Mouse (Mus musculus): ENCODE results near the gene Pcsk2. TPM values are rescaled to one million over a fixed set of nuclear protein-coding genes. Genes with fewer than 3 reads are reported as not detected.

The Pcsk2 gene
- polyA plus RNA-seq (2015; fragmentation: Nextera tagmentation; extraction: Ambion mirVana), result 0.05 TPM in 1 of 2 replicates, not detected in the other

GRCm38 (mm10) chr2:143545758-143546246 is at the start of gene Pcsk2:
Gene Pcsk2 (plus strand): TSS chr2:143546156.
- peak within 1 kb of the TSS; percentile 34 for H3K4me3 ChIP-seq (ENCODE audit: low read depth, low read length)
- under 1% methylated on average over 46 of the region's 51 CpGs for WGBS (ENCODE audit: insufficient replicate concordance)
- no peak within 1 kb of the TSS for H3K27ac ChIP-seq (ENCODE audit: low read length)
- ATAC-seq (ENCODE audit: low read depth), result peak; percentile 21; the same call in 1 of the 2 replicates
- no peaks in the 10 kb centered on the region for H3K4me1 ChIP-seq (ENCODE audit: control insufficient read depth, low read depth, low read length)
- H3K36me3 ChIP-seq (ENCODE audit: control insufficient read depth, insufficient read depth), result no peaks in the 10 kb centered on the region
- H3K4me2 ChIP-seq (ENCODE audit: low read depth, low read length), result peak within 1 kb of the TSS; percentile 49
- H3K9ac ChIP-seq (ENCODE audit: low read depth, low read length), result no peak within 1 kb of the TSS
- no peaks in the 10 kb centered on the region for H3K9me3 ChIP-seq (replicated peaks; ENCODE audit: control insufficient read depth, low read length)
- H3K27me3 ChIP-seq (ENCODE audit: control insufficient read depth, insufficient read depth, low read depth, low read length), result peaks cover 31% of the 10 kb centered on the region

DNA sequence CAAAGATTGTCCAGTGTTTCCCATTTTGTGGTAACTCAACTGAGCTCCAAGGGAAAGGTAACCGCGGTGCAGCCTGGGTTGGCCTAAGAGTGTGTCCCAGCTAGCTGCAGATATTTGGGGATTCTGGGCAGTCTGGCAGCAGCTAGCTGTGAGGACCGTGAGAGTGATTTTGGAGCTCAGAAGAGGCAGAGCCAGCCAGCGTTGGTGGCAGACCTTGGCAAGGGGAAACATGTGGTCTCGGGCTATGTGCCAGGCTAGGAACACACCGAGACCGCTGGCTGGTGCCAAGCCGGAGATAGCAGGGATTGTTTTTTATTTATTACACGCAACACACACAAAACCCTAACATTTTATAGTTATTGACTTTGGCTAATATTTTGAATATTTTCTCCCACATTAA is 45.1 kb upstream of the Pcsk2 start:
- ATAC-seq (ENCODE audit: low read depth), result no peak
- 76% methylated on average over 9 of the region's 9 CpGs for WGBS (ENCODE audit: insufficient replicate concordance)
- H3K9ac ChIP-seq (ENCODE audit: low read depth, low read length), result no peak overlapping the region
- H3K27ac ChIP-seq (ENCODE audit: low read length), result no peak overlapping the region
- no peaks in the 10 kb centered on the region for H3K27me3 ChIP-seq (ENCODE audit: control insufficient read depth, insufficient read depth, low read depth, low read length)
- H3K4me2 ChIP-seq (ENCODE audit: low read depth, low read length), result no peak overlapping the region
- no peaks in the 10 kb centered on the region for H3K9me3 ChIP-seq (replicated peaks; ENCODE audit: control insufficient read depth, low read length)
- no peak overlapping the region for H3K4me3 ChIP-seq (ENCODE audit: low read depth, low read length)
- no peaks in the 10 kb centered on the region for H3K36me3 ChIP-seq (ENCODE audit: control insufficient read depth, insufficient read depth)
- H3K4me1 ChIP-seq (ENCODE audit: control insufficient read depth, low read depth, low read length), result no peaks in the 10 kb centered on the region

GRCm38 (mm10) chr2:143501760-143502159 is 44.2 kb upstream of the Pcsk2 start:
- no peak overlapping the region for H3K4me3 ChIP-seq (ENCODE audit: low read depth, low read length)
- no peaks in the 10 kb centered on the region for H3K4me1 ChIP-seq (ENCODE audit: control insufficient read depth, low read depth, low read length)
- H3K27ac ChIP-seq (ENCODE audit: low read length), result no peak overlapping the region
- no peak overlapping the region for H3K9ac ChIP-seq (ENCODE audit: low read depth, low read length)
- WGBS (ENCODE audit: insufficient replicate concordance), result 26% methylated on average over 5 of the region's 5 CpGs
- no peaks in the 10 kb centered on the region for H3K36me3 ChIP-seq (ENCODE audit: control insufficient read depth, insufficient read depth)
- H3K27me3 ChIP-seq (ENCODE audit: control insufficient read depth, insufficient read depth, low read depth, low read length), result no peaks in the 10 kb centered on the region
- no peak for ATAC-seq (ENCODE audit: low read depth)
- no peaks in the 10 kb centered on the region for H3K9me3 ChIP-seq (replicated peaks; ENCODE audit: control insufficient read depth, low read length)
- no peak overlapping the region for H3K4me2 ChIP-seq (ENCODE audit: low read depth, low read length)

DNA sequence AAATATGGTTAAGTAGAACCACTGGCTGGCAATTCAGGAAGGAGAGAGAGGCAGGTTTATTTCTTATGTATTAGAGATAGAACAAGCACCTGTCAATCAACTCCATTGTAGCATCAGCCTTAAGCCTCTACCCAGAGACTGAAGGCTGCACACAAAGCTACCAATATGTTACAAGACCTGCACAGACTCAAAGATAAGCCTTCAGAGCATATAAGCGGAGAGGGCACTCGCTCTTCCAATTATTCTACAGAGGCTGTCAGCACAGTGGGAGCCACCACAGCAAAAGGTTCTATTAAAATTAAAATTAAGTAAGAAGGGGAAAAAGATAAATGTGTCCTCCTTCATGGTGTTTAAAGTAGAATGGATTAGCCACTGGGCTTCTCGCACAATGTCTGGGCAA is 43.8 kb upstream of the Pcsk2 start:
- Histone ChIP-seq H3K27me3 (ENCODE audit: control insufficient read depth, insufficient read depth, low read depth, low read length) (no peaks in the 10 kb centered on the region), H3K4me2 (ENCODE audit: low read depth, low read length) (no peak overlapping the region), H3K4me3 (ENCODE audit: low read depth, low read length) (no peak overlapping the region), H3K4me1 (ENCODE audit: control insufficient read depth, low read depth, low read length) (no peaks in the 10 kb centered on the region), H3K27ac (ENCODE audit: low read length) (no peak overlapping the region), H3K36me3 (ENCODE audit: control insufficient read depth, insufficient read depth) (no peaks in the 10 kb centered on the region), H3K9ac (ENCODE audit: low read depth, low read length) (no peak overlapping the region), H3K9me3 (replicated peaks; ENCODE audit: control insufficient read depth, low read length) (no peaks in the 10 kb centered on the region)
- WGBS (ENCODE audit: insufficient replicate concordance), result 74% methylated on average over 3 of the region's 3 CpGs
- ATAC-seq (ENCODE audit: low read depth), result no peak

DNA sequence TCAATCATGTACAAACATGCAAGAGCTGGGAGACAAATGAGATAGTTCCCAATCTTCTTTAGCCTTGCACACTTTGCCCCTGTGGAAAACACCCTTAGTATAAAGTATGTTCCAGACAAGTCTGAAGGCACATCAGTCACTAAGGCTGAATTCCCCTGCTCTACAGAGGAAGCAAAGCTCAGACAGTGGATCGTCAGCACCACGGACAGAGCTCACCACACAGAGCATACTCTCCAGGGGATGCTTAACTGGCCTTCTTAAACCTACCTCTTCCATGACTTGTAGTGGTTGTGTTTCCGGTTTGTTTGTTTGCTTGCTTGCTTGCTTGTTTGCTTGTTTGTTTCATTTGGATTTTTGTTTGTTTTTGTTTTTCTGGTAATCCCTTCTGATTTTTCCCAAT is 9.5 kb upstream of the Pcsk2 start:
- 10% methylated on average over 3 of the region's 3 CpGs for WGBS (ENCODE audit: insufficient replicate concordance)
- Histone ChIP-seq H3K36me3 (ENCODE audit: control insufficient read depth, insufficient read depth) (no peaks in the 10 kb centered on the region), H3K4me3 (ENCODE audit: low read depth, low read length) (no peak overlapping the region), H3K9ac (ENCODE audit: low read depth, low read length) (no peak overlapping the region), H3K4me1 (ENCODE audit: control insufficient read depth, low read depth, low read length) (no peaks in the 10 kb centered on the region), H3K27ac (ENCODE audit: low read length) (no peak overlapping the region), H3K27me3 (ENCODE audit: control insufficient read depth, insufficient read depth, low read depth, low read length) (no peaks in the 10 kb centered on the region), H3K9me3 (replicated peaks; ENCODE audit: control insufficient read depth, low read length) (no peaks in the 10 kb centered on the region), H3K4me2 (ENCODE audit: low read depth, low read length) (no peak overlapping the region)
- no peak for ATAC-seq (ENCODE audit: low read depth)

GRCm38 (mm10) chr2:143545299-143545751 is 631 bp upstream of the Pcsk2 start:
- no peaks in the 10 kb centered on the region for H3K9me3 ChIP-seq (replicated peaks; ENCODE audit: control insufficient read depth, low read length)
- H3K4me2 ChIP-seq (ENCODE audit: low read depth, low read length), result peak overlapping the region; percentile 49
- 3% methylated on average over 7 of the region's 7 CpGs for WGBS (ENCODE audit: insufficient replicate concordance)
- H3K27me3 ChIP-seq (ENCODE audit: control insufficient read depth, insufficient read depth, low read depth, low read length), result peaks cover 31% of the 10 kb centered on the region
- ATAC-seq (ENCODE audit: low read depth), result no peak
- peak overlapping the region; percentile 34 for H3K4me3 ChIP-seq (ENCODE audit: low read depth, low read length)
- no peak overlapping the region for H3K27ac ChIP-seq (ENCODE audit: low read length)
- H3K9ac ChIP-seq (ENCODE audit: low read depth, low read length), result no peak overlapping the region
- H3K36me3 ChIP-seq (ENCODE audit: control insufficient read depth, insufficient read depth), result no peaks in the 10 kb centered on the region
- no peaks in the 10 kb centered on the region for H3K4me1 ChIP-seq (ENCODE audit: control insufficient read depth, low read depth, low read length)

- ATAC-seq (ENCODE audit: low read depth), result no peak
Observed at GRCm38 (mm10) chr2:143546412-143547211, 656 bp downstream of the Pcsk2 start.

GRCm38 (mm10) chr2:143547251-143548090 is 1.5 kb downstream of the Pcsk2 start:
- no peak for ATAC-seq (ENCODE audit: low read depth)
- Histone ChIP-seq H3K4me3 (ENCODE audit: low read depth, low read length) (no peak overlapping the region), H3K4me1 (ENCODE audit: control insufficient read depth, low read depth, low read length) (no peaks in the 10 kb centered on the region), H3K9me3 (replicated peaks; ENCODE audit: control insufficient read depth, low read length) (no peaks in the 10 kb centered on the region), H3K36me3 (ENCODE audit: control insufficient read depth, insufficient read depth) (no peaks in the 10 kb centered on the region), H3K4me2 (ENCODE audit: low read depth, low read length) (no peak overlapping the region), H3K27ac (ENCODE audit: low read length) (no peak overlapping the region), H3K27me3 (ENCODE audit: control insufficient read depth, insufficient read depth, low read depth, low read length) (peaks cover 31% of the 10 kb centered on the region), H3K9ac (ENCODE audit: low read depth, low read length) (no peak overlapping the region)
- WGBS (ENCODE audit: insufficient replicate concordance), result 3% methylated on average over 32 of the region's 32 CpGs

More at GRCm38 (mm10) chr2:143546412-143547211, 656 bp downstream of the Pcsk2 start:
- Histone ChIP-seq H3K4me2 (ENCODE audit: low read depth, low read length) (no peak overlapping the region), H3K4me3 (ENCODE audit: low read depth, low read length) (no peak overlapping the region), H3K27ac (ENCODE audit: low read length) (no peak overlapping the region), H3K36me3 (ENCODE audit: control insufficient read depth, insufficient read depth) (no peaks in the 10 kb centered on the region), H3K4me1 (ENCODE audit: control insufficient read depth, low read depth, low read length) (no peaks in the 10 kb centered on the region), H3K27me3 (ENCODE audit: control insufficient read depth, insufficient read depth, low read depth, low read length) (peaks cover 31% of the 10 kb centered on the region), H3K9me3 (replicated peaks; ENCODE audit: control insufficient read depth, low read length) (no peaks in the 10 kb centered on the region), H3K9ac (ENCODE audit: low read depth, low read length) (no peak overlapping the region)
- WGBS (ENCODE audit: insufficient replicate concordance), result 2% methylated on average over 33 of the region's 33 CpGs

All from liver, embryonic 16.5 days (tissue).